Mouse (Mus musculus): ENCODE measurements at regions not wholly inside any gene's neighbourhood (a gene's known extent, or its start where the extent isn't known, plus 50 kb on each side); places are given as distances from the start of the nearest gene placed in this dataset.
"Not testable (repeated sequence)": the region's sequence is repeated elsewhere in the genome, so short reads cannot be mapped to it uniquely, and the experiment has no call there.

- WGBS = 46% methylated on average over 3 of the region's 3 CpGs
- no peaks in the 10 kb centered on the region for H3K9me3 ChIP-seq
- no peak overlapping the region for H3K4me3 ChIP-seq (replicated peaks)
These were observed 77.5 kb upstream of the Scaf8 start for GRCm38 (mm10) chr17:3037145-3037870.

GRCm38 (mm10) chr17:3038067-3038466 lies 76.7 kb upstream of the Scaf8 start:
- Histone ChIP-seq H3K27ac (no peak overlapping the region), H3K27me3 (replicated peaks) (no peaks in the 10 kb centered on the region), H3K9me3 (no peaks in the 10 kb centered on the region), H3K4me2 (no peak overlapping the region), H3K4me3 (replicated peaks) (no peak overlapping the region), H3K36me3 (no peaks in the 10 kb centered on the region), H3K4me1 (no peaks in the 10 kb centered on the region), H3K9ac (no peak overlapping the region)
- 69% methylated on average over 1 of the region's 1 CpGs for WGBS
- no peak for ATAC-seq (ENCODE audit: insufficient read depth, low FRiP score, low read depth)

More at GRCm38 (mm10) chr17:3037145-3037870, 77.5 kb upstream of the Scaf8 start:
- Histone ChIP-seq H3K27me3 (replicated peaks) (no peaks in the 10 kb centered on the region), H3K4me2 (no peak overlapping the region), H3K36me3 (no peaks in the 10 kb centered on the region), H3K27ac (no peak overlapping the region), H3K9ac (no peak overlapping the region), H3K4me1 (no peaks in the 10 kb centered on the region)
- no peak for ATAC-seq (ENCODE audit: insufficient read depth, low FRiP score, low read depth)

GRCm38 (mm10) chr17:3044520-3044919 lies 70.3 kb upstream of the Scaf8 start:
- not testable (repeated sequence) for H3K4me3 ChIP-seq (replicated peaks); H3K9me3 ChIP-seq; H3K27ac ChIP-seq; H3K27me3 ChIP-seq (replicated peaks); H3K4me1 ChIP-seq; H3K4me2 ChIP-seq; ATAC-seq (ENCODE audit: insufficient read depth, low FRiP score, low read depth); H3K36me3 ChIP-seq; H3K9ac ChIP-seq
- whole genome bisulfite sequencing = 87% methylated on average over 20 of the region's 20 CpGs

- H3K4me3 ChIP-seq (replicated peaks); H3K27ac ChIP-seq; H3K4me2 ChIP-seq; H3K4me1 ChIP-seq; H3K9ac ChIP-seq; H3K27me3 ChIP-seq (replicated peaks); H3K9me3 ChIP-seq; H3K36me3 ChIP-seq; ATAC-seq (ENCODE audit: insufficient read depth, low FRiP score, low read depth): not testable (repeated sequence)
- WGBS = 81% methylated on average over 4 of the region's 4 CpGs
These were observed 60.9 kb upstream of the Scaf8 start for GRCm38 (mm10) chr17:3053859-3054258.

GRCm38 (mm10) chr17:3054848-3055247 lies 59.9 kb upstream of the Scaf8 start:
- H3K9ac ChIP-seq = not testable (repeated sequence)

GRCm38 (mm10) chr17:3055376-3055775 lies 59.4 kb upstream of the Scaf8 start:
- H3K27ac ChIP-seq; H3K4me1 ChIP-seq; ATAC-seq (ENCODE audit: insufficient read depth, low FRiP score, low read depth); H3K9ac ChIP-seq; H3K4me2 ChIP-seq; H3K9me3 ChIP-seq; H3K27me3 ChIP-seq (replicated peaks); H3K36me3 ChIP-seq; H3K4me3 ChIP-seq (replicated peaks): not testable (repeated sequence)
- 74% methylated on average over 3 of the region's 3 CpGs for WGBS

More at GRCm38 (mm10) chr17:3054848-3055247, 59.9 kb upstream of the Scaf8 start:
- not testable (repeated sequence) for H3K4me2 ChIP-seq; H3K4me3 ChIP-seq (replicated peaks); H3K36me3 ChIP-seq; H3K4me1 ChIP-seq; H3K27me3 ChIP-seq (replicated peaks); H3K9me3 ChIP-seq; ATAC-seq (ENCODE audit: insufficient read depth, low FRiP score, low read depth); H3K27ac ChIP-seq
- 40% methylated on average over 8 of the region's 8 CpGs for WGBS

- not testable (repeated sequence) for H3K4me3 ChIP-seq (replicated peaks); H3K27me3 ChIP-seq (replicated peaks); H3K27ac ChIP-seq; ATAC-seq (ENCODE audit: insufficient read depth, low FRiP score, low read depth); H3K4me1 ChIP-seq; H3K9me3 ChIP-seq; H3K9ac ChIP-seq; H3K36me3 ChIP-seq; H3K4me2 ChIP-seq
- WGBS = 86% methylated on average over 1 of the region's 1 CpGs
These were observed 51.4 kb upstream of the Scaf8 start for GRCm38 (mm10) chr17:3063401-3063800.
